Mouse (Mus musculus): ENCODE data around the gene Ankrd50.

The Ankrd50 gene

DNA sequence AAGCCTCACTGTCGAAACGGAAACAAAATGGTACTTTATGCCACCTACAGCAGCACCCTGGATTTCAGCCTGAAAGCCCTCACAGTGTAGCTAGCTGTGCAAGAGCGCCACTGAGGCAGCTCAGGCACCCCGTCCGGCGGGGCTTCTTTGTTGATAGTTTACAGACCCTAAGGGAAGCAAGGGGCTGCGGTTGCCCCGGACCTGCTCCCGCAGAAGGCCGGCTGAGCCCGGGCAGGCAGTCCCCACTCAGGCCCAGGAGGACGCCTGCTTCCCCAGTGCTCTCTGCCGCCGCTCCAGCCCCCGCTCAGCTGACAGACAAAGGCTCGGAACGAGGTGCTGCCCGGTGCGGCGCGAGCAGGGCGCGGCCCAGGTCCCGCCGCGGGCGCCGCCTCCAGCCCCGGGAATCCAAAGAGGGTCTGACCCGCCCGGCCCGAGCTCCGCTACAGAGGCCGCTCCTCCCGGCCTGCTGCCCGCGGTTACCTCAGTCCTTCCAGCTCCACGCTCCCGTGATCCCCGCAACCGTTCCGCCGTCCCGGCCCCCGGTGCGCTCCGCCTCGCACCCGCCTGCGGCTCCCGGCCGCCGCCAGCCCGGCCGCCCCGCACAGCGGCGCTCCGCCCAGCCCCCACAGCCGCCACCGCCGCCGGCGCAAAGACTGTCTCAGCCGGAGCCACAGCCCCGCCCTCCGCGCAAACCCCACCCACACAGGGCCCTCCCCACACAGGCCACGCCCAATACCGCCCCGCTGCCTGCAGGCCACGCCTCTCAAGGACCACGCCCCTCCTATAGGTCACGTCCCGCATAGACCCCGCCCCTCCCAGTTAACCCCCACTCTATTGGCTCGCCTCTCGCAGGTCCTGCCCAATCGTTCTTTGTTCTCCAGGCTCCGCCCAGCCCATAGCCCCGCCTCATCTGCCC, at the start of gene Ankrd50:
Ankrd50 (minus strand) TSS at position 654 of the 916 bp plus-strand sequence.
- in situ Hi-C loops (cut with MseI, MboI) = no loop called here

- in situ Hi-C loops (cut with MseI, MboI) = no loop called here
Observed at GRCm38 (mm10) chr3:38534245-38534644, 49.6 kb upstream of the Ankrd50 start.

GRCm38 (mm10) chr3:38520426-38520825, 35.8 kb upstream of the Ankrd50 start:
- in situ Hi-C loops (cut with MseI, MboI) = no loop called here

DNA sequence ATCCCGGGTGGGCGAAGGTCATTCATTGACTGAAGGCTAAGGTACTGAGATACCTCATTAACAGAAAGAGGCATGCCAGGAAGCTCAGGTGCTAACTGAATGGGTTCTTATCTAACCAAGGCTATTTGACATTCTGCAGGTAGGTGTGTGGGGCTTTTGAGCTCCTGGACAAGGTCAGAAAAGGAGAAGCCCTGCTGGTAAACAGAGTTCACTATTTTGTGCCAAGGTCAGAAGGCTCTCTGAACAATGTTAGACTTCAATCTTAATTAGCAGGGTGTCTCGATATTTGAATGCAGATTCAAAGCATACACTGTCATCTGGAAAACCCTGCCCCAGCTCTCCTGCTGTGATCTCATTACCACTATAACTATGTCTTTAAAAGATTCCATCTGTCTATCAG, 35.3 kb upstream of the Ankrd50 start:
- in situ Hi-C loops (cut with MseI, MboI) = no loop called here

DNA sequence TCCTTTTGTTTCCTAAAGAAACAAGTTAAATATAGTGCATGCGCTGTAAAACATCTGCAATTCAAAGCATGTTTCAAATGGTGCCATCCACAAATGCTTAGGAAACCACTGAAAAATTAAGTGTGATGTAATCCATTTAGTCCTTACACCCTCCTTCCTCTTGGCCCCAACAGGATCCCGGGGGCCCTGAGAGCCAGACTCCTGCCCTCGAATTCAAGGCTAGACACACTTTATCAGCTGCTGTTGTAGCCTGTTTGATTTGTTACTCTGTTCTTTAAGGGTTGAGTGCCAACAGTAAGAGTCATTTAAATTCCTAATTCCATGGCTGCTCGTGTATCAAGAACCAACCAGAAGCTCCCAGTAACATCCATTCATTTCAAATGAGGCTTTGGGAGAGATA, 19.0 kb upstream of the Ankrd50 start:
- in situ Hi-C loops (cut with MseI, MboI) = no loop called here

GRCm38 (mm10) chr3:38502156-38502555, 17.5 kb upstream of the Ankrd50 start:
- in situ Hi-C loops (cut with MseI, MboI) = no loop called here

- in situ Hi-C loops (cut with MseI, MboI) = no loop called here
Observed at GRCm38 (mm10) chr3:38501739-38502138, 17.1 kb upstream of the Ankrd50 start.

DNA sequence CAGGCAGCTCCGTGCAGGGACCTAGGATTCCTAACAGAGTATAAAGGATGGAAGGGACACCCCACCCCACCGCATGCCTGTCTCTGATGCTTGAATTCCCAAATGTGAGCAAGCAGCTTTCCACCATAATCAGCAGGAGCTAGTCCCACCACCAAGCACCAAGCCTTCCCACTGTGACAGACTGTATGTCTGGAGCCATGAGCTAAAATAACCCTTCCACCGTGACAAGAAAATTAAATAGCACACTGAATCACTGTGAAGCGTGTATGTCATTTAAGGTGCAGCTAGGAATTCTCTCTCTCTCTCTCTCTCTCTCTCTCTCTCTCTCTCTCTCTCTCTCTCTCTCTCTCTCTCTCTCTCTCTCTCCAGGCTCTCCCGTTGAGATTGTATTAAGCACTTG, 16.7 kb upstream of the Ankrd50 start:
- in situ Hi-C loops (cut with MseI, MboI) = no loop called here

DNA sequence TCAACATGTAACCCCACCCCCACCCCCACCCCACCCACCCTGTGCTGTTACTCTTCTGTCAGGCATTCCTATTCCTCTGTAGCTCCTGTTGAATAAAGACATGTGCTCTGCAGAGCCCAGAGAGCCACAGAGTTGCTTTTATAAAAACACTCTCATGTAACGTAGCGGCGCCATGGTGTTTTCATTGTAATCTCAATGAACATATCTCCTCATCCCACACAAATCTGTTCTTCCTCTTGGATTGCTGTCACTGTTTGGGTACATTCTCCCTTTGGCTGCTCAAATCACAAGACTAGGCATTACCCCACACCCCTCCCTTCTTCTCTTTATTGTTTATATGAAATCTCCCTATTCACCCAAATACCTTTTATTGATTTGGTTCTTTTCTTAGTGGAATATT, 13.9 kb upstream of the Ankrd50 start:
- in situ Hi-C loops (cut with MseI, MboI) = no loop called here

DNA sequence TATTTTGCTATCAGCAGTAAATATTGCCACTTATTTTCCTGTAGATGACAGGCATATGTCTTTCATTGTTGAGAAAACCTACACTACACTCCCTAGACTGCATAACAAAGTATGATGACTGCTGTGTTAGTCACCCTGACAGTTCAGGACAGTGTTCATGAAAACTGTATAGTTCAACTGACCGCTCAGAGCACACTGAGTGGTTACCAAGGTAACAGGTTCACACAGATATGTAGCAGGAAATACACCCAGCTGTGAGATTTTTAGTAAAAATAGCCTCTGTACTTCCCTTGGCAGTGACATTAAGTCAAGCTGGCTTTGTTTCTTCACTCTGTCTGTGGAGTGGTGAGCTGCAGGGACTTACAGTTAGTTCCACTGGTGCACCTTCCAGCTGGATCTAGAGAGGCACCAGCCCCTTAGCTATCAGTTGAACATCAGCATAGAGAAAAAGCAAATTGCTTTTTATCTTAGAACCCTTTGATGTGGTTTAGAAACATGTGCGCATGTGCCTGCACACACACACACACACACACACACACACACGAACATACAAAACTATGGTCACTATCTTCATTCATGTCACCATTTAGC, 12.2 kb upstream of the Ankrd50 start:
- in situ Hi-C loops (cut with MseI, MboI) = no loop called here

DNA sequence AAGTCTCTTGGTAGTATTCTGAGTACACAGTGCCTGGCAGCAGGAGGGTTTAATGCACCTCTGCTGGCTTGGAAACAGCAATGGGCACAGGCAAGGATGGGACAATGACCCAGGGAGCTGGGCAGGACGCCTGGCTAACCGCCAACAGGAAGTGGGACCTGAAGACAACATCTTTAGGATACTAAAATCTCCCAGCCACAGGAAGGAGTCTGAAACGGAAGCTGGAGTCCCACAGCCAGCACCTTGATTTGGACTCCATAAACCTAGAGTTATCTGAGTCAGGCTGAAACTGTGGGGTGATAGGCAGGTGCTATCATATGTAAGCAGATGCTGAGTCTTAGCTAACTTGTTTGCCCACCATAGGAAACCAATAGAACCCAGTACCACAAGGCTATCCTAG, 7.1 kb upstream of the Ankrd50 start:
- in situ Hi-C loops (cut with MseI, MboI) = no loop called here

GRCm38 (mm10) chr3:38491236-38491635, 6.6 kb upstream of the Ankrd50 start:
- in situ Hi-C loops (cut with MseI, MboI) = no loop called here

DNA sequence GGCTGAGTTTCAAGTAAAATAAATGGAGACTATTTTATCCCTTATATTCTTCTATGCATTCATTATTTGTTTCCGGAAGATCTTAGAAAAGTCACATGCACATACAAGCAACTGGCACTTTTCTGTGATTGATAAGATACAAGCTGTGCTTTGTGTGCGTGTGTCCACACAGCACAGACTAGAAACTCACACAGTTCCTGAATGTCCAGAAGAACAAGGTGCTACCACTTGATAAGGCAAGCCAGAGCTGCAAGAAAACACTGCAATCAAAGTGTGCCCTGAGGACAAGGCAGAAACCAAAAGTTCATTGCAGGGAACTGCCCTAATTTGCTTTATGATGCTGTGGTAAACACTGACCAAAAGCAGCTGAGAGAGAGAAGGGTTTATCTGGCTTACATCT, 6.1 kb upstream of the Ankrd50 start:
- in situ Hi-C loops (cut with MseI, MboI) = no loop called here

DNA sequence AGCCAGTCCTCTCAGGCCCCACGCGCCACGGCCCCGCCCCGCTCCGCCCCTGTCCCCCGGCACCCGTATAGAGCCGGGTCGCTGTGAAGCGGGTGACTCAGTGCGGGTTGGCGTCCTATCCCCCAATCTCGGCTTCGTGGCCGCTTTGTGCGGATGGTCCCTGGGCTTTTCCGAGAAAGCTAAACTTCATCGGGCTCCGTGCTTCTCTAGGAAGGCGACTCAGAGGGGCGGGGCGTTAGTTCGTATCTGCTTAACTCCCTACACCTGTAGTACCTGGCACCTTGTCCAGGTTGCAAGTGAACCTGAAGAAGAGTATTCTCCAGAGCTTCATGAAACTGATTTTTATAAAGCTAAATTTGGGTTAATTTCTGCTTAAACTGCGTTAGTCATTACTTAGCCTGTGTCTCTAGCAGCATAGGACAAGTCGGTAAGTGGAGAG, 482 bp upstream of the Ankrd50 start:
- in situ Hi-C loops (cut with MseI, MboI) = no loop called here

DNA sequence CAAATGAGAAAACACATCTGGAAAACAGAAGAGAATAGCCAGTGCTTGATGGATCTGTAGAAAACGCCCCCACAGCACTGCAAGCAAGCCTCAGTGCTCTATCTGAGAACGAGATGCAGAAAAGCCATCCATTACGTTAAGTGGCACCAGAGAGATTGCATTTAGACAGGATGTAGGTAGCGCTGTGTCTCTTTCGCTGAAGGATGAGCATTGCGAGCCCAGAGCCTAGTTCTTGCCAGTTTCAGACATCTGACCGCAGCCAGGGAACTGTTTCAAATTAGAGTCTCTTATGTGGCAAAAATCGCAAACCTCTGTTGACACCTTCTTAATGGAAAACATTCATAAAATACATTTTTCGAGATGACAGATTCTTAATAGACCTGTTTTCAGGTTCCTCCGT, 1.1 kb downstream of the Ankrd50 start:
- in situ Hi-C loops (cut with MseI, MboI) = no loop called here

GRCm38 (mm10) chr3:38482749-38483148, 1.9 kb downstream of the Ankrd50 start:
- in situ Hi-C loops (cut with MseI, MboI) = no loop called here

DNA sequence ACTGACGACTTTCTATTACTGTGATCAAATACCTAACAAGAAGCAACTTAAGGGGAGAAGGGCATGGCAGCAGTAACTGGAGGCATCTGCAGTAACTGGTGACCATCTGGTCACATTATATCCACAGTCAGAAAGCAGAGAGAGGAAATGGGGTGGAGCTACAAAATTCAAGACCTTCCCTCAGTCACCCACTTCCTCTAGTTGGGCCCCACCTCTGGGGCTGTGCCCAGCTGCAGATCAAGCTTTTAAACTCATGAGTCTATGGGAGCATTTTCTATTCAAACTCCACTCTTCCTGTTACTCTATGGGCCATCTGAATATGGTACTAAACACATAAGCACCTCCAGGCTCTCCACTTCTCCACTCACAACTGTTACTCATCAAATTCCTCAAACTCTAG, 3.5 kb downstream of the Ankrd50 start:
- in situ Hi-C loops (cut with MseI, MboI) = no loop called here

DNA sequence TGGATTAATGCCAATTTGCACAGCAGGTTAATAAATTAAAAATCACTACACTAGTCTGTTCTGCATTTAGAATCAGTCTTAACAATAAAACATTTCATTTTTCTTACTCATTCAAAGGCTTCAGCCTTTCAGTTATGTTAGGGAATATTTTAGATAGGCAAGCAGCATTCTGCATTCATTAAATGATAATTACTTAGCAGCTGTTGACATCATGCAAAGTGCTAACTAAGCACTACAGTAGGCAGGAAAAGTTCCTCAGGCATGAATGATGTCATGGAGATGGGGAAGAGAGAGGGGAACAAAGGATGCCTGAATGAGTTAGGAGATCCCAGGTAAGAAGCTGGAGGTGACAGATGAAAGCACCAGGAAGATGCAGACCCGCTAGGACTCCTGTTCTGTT, 6.7 kb downstream of the Ankrd50 start:
- in situ Hi-C loops (cut with MseI, MboI) = no loop called here

DNA sequence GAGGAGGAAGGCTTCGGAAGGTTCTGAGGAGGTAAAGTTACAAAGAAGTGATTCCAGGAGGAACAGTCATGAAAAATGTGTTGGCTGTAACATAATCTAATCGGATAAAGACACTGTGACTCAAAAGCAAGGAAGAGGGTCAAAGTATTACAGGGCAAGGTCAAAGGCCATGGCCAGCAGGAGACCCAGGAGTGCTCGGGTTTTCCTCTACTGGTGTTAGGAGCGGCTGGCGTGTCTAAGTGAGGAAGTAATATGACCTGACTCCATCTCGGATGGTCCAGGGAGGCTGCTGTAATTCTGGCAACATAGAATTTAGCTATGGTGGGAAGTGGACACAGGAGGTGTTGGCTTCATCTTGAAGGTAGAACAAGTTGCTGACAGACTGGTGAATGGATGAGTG, 9.1 kb downstream of the Ankrd50 start:
- in situ Hi-C loops (cut with MseI, MboI) = no loop called here

GRCm38 (mm10) chr3:38473138-38473537, 11.5 kb downstream of the Ankrd50 start:
- in situ Hi-C loops (cut with MseI, MboI) = no loop called here

GRCm38 (mm10) chr3:38471516-38471915, 13.1 kb downstream of the Ankrd50 start:
- in situ Hi-C loops (cut with MseI, MboI) = no loop called here

- in situ Hi-C loops (cut with MseI, MboI) = no loop called here
Observed at GRCm38 (mm10) chr3:38468131-38468530, 16.5 kb downstream of the Ankrd50 start.

GRCm38 (mm10) chr3:38466880-38467405, 17.7 kb downstream of the Ankrd50 start:
- in situ Hi-C loops (cut with MseI, MboI) = no loop called here

All from mouse trophoblast stem cell (cell line).